Mouse (Mus musculus) olfactory bulb, adult 2 months (tissue): ENCODE measurements around the gene Rabepk. TPM values are rescaled to one million over a fixed set of nuclear protein-coding genes. Genes with fewer than 3 reads are reported as not detected.

Experiments used
- H3K27ac ChIP-seq: fragments of 200-500 bp; 2 replicates; pipeline ENCODE4 v1.5.1; 2012; ENCODE audit warnings: low read depth, low read length; ENCODE audit not compliant: insufficient read depth
- H3K4me1 ChIP-seq: fragments of 200-500 bp; 2 replicates; pipeline ENCODE4 v1.6.1; 2012; ENCODE audit warnings: low read length; ENCODE audit not compliant: control insufficient read depth, insufficient read depth
- H3K4me3 ChIP-seq: fragments of 200-500 bp; 2 replicates; pipeline ENCODE4 v1.5.1; 2012; ENCODE audit warnings: mild to moderate bottlenecking, low read depth, low read length, moderate library complexity; ENCODE audit not compliant: insufficient read depth
- CTCF ChIP-seq: fragments of 200-500 bp; IDR thresholded peaks from 2 replicates; pipeline ENCODE4 v1.5.1; 2012; ENCODE audit warnings: low read depth, mild to moderate bottlenecking, low read length, moderate library complexity; ENCODE audit not compliant: insufficient read depth
- POLR2A ChIP-seq: fragments of 200-500 bp; IDR thresholded peaks from 2 replicates; pipeline ENCODE4 v1.6.1; 2012; ENCODE audit warnings: mild to moderate bottlenecking, low read depth, low read length, moderate library complexity; ENCODE audit not compliant: insufficient read depth
- WGBS: fragments of 180-500 bp; shearing (Covaris S2); methylation state at CpG from one replicate; pipeline ENCODE4 v1.1.7; 2018; 5-methylcytosine and 5-hydroxymethylcytosine counted together
- polyA plus RNA-seq: library from polyadenylated mRNA; stranded (reverse); fragments of >200 nt; gene quantifications from 2 replicates; pipeline ENCODE4 v1.2.4, GENCODE M21; 2012; ENCODE audit warnings: low replicate concordance; ENCODE audit not compliant: missing spikeins, insufficient read depth, insufficient read length

Gene Rabepk
- polyA plus RNA-seq, 1 experiment: not detected

DNA sequence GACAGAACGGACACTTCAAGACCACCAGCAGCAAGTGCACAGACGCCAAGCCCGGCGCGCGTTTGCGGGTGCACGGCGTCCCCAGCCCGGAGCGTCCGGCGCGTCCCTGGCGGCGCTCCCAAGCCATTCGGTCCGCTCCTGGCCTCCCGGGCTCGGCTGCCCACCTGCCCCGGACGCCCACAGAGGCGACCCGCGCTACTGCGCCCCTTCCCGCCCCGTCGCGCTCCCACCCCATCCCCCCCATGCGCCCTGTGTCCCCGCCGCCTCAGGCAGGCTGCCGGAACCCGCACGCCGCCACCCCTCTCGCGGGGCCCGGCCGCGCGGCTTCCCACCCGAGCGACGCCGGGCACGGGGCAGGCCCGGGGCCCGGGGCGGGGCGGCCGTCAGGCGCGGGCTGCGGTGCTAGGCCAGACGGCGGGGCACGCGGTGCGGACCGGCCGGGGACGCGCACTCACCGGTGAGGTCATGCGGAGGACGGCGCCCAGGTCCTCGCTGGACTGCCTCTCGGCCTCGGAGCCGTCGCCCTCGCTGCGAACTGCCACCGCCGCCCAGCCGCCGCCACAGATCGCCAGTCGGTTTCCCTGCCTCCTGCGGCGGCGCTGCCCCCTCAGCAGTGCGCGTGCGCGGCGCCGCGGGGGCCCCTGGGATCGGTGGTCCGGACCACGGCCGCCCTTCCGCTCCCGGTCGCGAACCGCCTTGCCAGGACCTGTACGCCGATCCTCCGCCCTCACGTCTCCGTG, 45.7 kb downstream of the Rabepk start:
- TF ChIP-seq CTCF (no peak), POLR2A (peak; percentile 72)

GRCm38 (mm10) chr2:34750245-34750644, 49.5 kb downstream of the Rabepk start:
- WGBS: 67% methylated on average over 2 of the region's 2 CpGs
- Histone ChIP-seq H3K27ac (no peak overlapping the region), H3K4me1 (peaks cover 6% of the 10 kb centered on the region), H3K4me3 (no peak overlapping the region)
- no peak for TF ChIP-seq POLR2A
- no peak for TF ChIP-seq CTCF

More for the DNA sequence above, 45.7 kb downstream of the Rabepk start:
- H3K27ac ChIP-seq: peak overlapping the region; percentile 47; the same call in 1 of the 2 replicates
- under 1% methylated on average over 105 of the region's 106 CpGs for WGBS
- peaks cover 6% of the 10 kb centered on the region for H3K4me1 ChIP-seq
- H3K4me3 ChIP-seq: peak overlapping the region; percentile 70

DNA sequence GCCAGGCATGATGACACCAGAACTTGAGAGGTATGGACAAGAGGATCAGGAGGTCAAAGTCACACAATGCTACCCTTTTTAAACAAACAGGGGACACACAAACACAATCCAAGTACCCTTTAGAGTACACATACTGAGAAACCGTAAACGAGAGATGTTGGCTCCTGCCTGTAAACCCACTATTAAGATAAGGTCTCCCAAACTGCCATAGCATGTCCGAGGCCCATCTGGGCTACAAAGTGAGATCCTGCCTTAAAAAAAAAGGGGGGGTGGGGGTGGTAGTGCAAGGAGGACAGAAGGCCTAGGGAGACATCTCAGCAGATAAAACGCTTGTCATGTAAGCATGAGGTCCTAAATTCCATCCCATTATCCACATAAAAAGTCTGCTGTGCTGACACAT, 51.2 kb downstream of the Rabepk start:
- Histone ChIP-seq H3K4me1 (peaks cover 4% of the 10 kb centered on the region; the same call in 1 of the 2 replicates), H3K4me3 (no peak overlapping the region), H3K27ac (no peak overlapping the region)
- WGBS: 85% methylated on average over 4 of the region's 4 CpGs
- TF ChIP-seq POLR2A (no peak), CTCF (no peak)

DNA sequence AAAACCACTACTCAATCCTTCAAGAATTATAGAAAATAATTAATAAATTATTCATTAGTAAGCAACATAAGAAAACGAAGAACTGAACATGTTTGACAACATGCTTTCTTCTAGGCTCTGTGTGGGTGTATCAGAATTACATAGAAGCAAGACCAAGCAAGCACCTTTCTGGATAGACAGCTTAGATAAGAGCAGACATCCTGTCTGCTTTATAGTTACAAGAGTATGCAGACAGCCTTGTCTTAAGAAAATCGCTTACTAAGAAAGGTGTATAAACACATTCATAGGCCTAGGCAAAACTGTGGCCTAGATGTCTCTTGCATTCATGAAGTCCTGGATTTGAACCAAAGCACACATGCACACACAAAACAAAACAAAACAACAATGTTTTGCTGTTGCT, 54.0 kb downstream of the Rabepk start:
- Histone ChIP-seq H3K4me3 (no peak overlapping the region), H3K27ac (no peak overlapping the region), H3K4me1 (peaks cover 2% of the 10 kb centered on the region; the same call in 1 of the 2 replicates)
- WGBS: 72% methylated on average over 2 of the region's 2 CpGs
- TF ChIP-seq CTCF (no peak), POLR2A (no peak)

GRCm38 (mm10) chr2:34744476-34744875, 55.2 kb downstream of the Rabepk start:
- H3K4me1 ChIP-seq: peaks cover 2% of the 10 kb centered on the region; the same call in 1 of the 2 replicates
- H3K27ac ChIP-seq: no peak overlapping the region
- H3K4me3 ChIP-seq: no peak overlapping the region
- no peak for TF ChIP-seq CTCF
- no peak for TF ChIP-seq POLR2A
- WGBS: 95% methylated on average over 8 of the region's 8 CpGs

GRCm38 (mm10) chr2:34742675-34743074, 57.0 kb downstream of the Rabepk start:
- 78% methylated on average over 8 of the region's 8 CpGs for WGBS
- Histone ChIP-seq H3K4me3 (no peak overlapping the region), H3K27ac (no peak overlapping the region), H3K4me1 (peaks cover 5% of the 10 kb centered on the region; the same call in 1 of the 2 replicates)
- TF ChIP-seq POLR2A: no peak
- no peak for TF ChIP-seq CTCF

GRCm38 (mm10) chr2:34741390-34742159, 58.1 kb downstream of the Rabepk start:
- TF ChIP-seq CTCF (no peak), POLR2A (no peak)
- Histone ChIP-seq H3K4me1 (peaks cover 5% of the 10 kb centered on the region; the same call in 1 of the 2 replicates), H3K27ac (no peak overlapping the region), H3K4me3 (no peak overlapping the region)
- 88% methylated on average over 12 of the region's 12 CpGs for WGBS

DNA sequence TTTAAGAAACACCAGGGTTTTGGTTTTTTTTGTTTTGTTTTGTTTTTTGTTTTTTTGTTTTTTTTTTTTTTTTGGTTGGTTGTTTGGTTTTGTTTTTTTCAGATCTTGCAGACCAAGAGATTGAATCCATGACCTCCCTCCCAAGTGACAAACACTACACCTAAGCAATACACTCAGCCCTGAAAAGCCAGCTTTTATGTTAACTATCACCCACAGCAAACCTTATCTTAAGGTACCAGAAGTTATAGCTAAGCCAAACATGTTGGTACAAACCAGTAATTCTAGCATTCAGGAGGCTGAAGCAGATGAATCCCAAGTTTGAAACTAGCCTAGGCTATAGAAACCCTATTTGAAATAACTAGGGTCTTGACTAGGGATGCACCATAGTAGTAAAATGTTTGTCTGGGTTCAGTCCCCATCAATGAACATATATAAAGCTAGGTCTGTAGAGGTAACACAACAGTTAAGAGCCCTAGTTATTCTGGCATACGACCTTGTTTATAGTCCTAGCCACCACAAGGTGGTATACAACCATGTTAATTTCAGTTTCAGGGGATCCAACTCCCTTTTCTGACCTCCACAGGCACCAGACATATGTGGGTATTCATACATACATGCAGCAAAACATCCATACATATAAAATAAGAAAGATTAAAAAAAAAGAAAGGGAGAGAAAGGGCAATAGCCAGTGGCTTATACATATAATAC, 59.9 kb downstream of the Rabepk start:
- Histone ChIP-seq H3K27ac (no peak overlapping the region), H3K4me3 (no peak overlapping the region), H3K4me1 (peaks cover 5% of the 10 kb centered on the region; the same call in 1 of the 2 replicates)
- TF ChIP-seq POLR2A (no peak), CTCF (no peak)
- 79% methylated on average over 1 of the region's 1 CpGs for WGBS
